In the genomic region with DNA sequence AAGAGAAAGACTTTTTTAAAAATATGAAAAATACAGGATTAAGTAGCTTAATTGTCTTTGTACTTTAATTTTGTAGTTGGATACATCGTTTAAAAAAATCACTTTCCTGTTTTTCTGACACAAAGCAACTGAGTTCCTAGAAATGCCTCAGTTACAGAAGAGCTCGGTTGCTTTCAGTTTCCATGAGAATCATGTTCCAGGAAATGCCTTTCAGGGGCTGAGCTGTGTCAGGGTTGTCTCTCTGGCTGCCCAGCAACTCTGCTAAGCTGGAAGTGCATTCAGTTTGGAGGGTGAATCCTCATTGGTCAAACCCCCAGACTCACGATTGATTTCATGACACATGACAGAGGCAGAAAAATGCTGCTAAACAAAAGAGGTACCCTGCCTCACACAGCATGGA, we compare ENCODE assay signal across 8 mouse cellular contexts. TPM values are rescaled to one million over a fixed set of nuclear protein-coding genes. Genes with fewer than 3 reads are reported as not detected.
DNase-seq lines count a peak whose midpoint lies in the region; ATAC-seq and TF ChIP-seq lines count a peak whose summit lies in the region.
"Not testable (repeated sequence)": the region's sequence is repeated elsewhere in the genome, so short reads cannot be mapped to it uniquely, and the experiment has no call there.
"Had no signal": no experiment of that assay in that cellular context is flagged by ENCODE, and none has a peak within 500 bp of the region (broad histone marks: within the 10 kb centered on the region; RNA-seq: fewer than 3 reads in every experiment).

No protein-coding gene starts in this region.

- H3K27ac ChIP-seq in heart, embryonic 12.5 days (ENCODE audit: poor library complexity, severe bottlenecking) = peak overlapping the region; percentile 77
- H3K27ac ChIP-seq in intestine, embryonic 14.5 days (ENCODE audit: low read depth) = peak overlapping the region; percentile 7; the same call in 1 of the 2 replicates
- peak overlapping the region; percentile 64 for H3K27ac ChIP-seq in layer of hippocampus, adult 2 months
- peak overlapping the region; percentile 54 for H3K27ac ChIP-seq in spleen, adult 2 months (ENCODE audit: insufficient read depth, low read length)

- 41% methylated on average over 3 of the region's 3 CpGs for WGBS in heart, embryonic 12.5 days
- 45% methylated on average over 3 of the region's 3 CpGs for WGBS in intestine, embryonic 14.5 days
- 7% methylated on average over 3 of the region's 3 CpGs for WGBS in spleen, adult 2 months

- ATAC-seq in heart, embryonic 12.5 days (ENCODE audit: insufficient number of reproducible peaks, low FRiP score) = peak; percentile 48; the same call in 1 of the 2 replicates
- not testable (repeated sequence) for ATAC-seq in intestine, embryonic 14.5 days (replicated peaks; ENCODE audit: low FRiP score, low TSS enrichment, low read depth)

- not testable (repeated sequence) for H3K4me1 ChIP-seq in heart, embryonic 12.5 days (replicated peaks); intestine, embryonic 14.5 days (replicated peaks; ENCODE audit: control insufficient read depth, insufficient read depth, low read length)
- H3K4me1 ChIP-seq in spleen, adult 2 months (ENCODE audit: control insufficient read depth, insufficient read depth, insufficient read length) = peaks cover 20% of the 10 kb centered on the region; the same call in 1 of the 2 replicates

- not testable (repeated sequence) for H3K9ac ChIP-seq in heart, embryonic 12.5 days; intestine, embryonic 14.5 days (ENCODE audit: low read length)

- not testable (repeated sequence) for H3K4me2 ChIP-seq in heart, embryonic 12.5 days; intestine, embryonic 14.5 days (ENCODE audit: low read length)

- H3K27me3 ChIP-seq in heart, embryonic 12.5 days (replicated peaks); intestine, embryonic 14.5 days (replicated peaks; ENCODE audit: control insufficient read depth, insufficient read depth, low read length); spleen, adult 2 months (ENCODE audit: control insufficient read depth, insufficient read depth, low read length): not testable (repeated sequence)

- DNase-seq in R1 (ENCODE audit: low read depth, low spot score) = peak; percentile 46
- DNase-seq in embryo, embryonic 10 days (ENCODE audit: low spot score) = peak; percentile 3
- DNase-seq in intestine, embryonic 14.5 days (ENCODE audit: low spot score); layer of hippocampus, adult 2 months (ENCODE audit: low spot score in 2 of 2); spleen, adult 2 months (ENCODE audit: low read depth in 1 of 2, low spot score in 2 of 2): not testable (repeated sequence)
- DNase-seq in lung, postnatal 25 days (ENCODE audit: low spot score) = peak; percentile 42

- H3K36me3 ChIP-seq in heart, embryonic 12.5 days; intestine, embryonic 14.5 days (ENCODE audit: control insufficient read depth, insufficient read depth, low read length); spleen, adult 2 months (ENCODE audit: control insufficient read depth, insufficient read depth, low read length): not testable (repeated sequence)

- not testable (repeated sequence) for TF ChIP-seq POLR2A in spleen, adult 2 months (IDR thresholded peaks at IDR 0.05; ENCODE audit: low read depth, low read length)

- H3K9me3 ChIP-seq in heart, embryonic 12.5 days (replicated peaks); intestine, embryonic 14.5 days (ENCODE audit: control insufficient read depth, low read length): not testable (repeated sequence)

- H3K4me3 ChIP-seq in heart, embryonic 12.5 days; intestine, embryonic 14.5 days (ENCODE audit: low read depth, low read length); layer of hippocampus, adult 2 months; spleen, adult 2 months (ENCODE audit: extremely low read depth, insufficient read depth, insufficient read length): not testable (repeated sequence)

- TF ChIP-seq CTCF in layer of hippocampus, adult 2 months (conservative IDR thresholded peaks at IDR 0.05); spleen, adult 2 months (IDR thresholded peaks at IDR 0.05; ENCODE audit: extremely low read depth, insufficient read depth, insufficient read length, insufficient replicate concordance): not testable (repeated sequence)

RNA-seq across cellular contexts. Expression of gene Gbp4, which starts 6.3 kb away (rescaled TPM):
- polyA plus RNA-seq in heart, embryonic 12.5 days (2016; fragmentation: Nextera tagmentation; extraction: Ambion mirVana) = 6.1 and 9.6 TPM in 2 replicates
- 1.1 and 1.2 TPM in 2 replicates for polyA plus RNA-seq in intestine, embryonic 14.5 days (2014; fragmentation: Nextera tagmentation; extraction: Ambion mirVana)
- 1 to 10 TPM; 1.0 to 1.7 TPM for total RNA-seq in layer of hippocampus, adult 2 months (2021)
- 21.3 and 30.8 TPM in 2 replicates for polyA plus RNA-seq in spleen, adult 2 months (2012; rRNA removed)

RNA-seq across cellular contexts. Expression of gene Gbp8, which starts 6.4 kb away (rescaled TPM):
- 1.4 and 1.8 TPM in 2 replicates for polyA plus RNA-seq in heart, embryonic 12.5 days (2016; fragmentation: Nextera tagmentation; extraction: Ambion mirVana)
- 1.6 and 2.4 TPM in 2 replicates for polyA plus RNA-seq in intestine, embryonic 14.5 days (2014; fragmentation: Nextera tagmentation; extraction: Ambion mirVana)
- under 1 TPM in 1 of 2 experiments, not detected in 1; 0.15 TPM for total RNA-seq in layer of hippocampus, adult 2 months (2021)
- 9.8 and 12.8 TPM in 2 replicates for polyA plus RNA-seq in spleen, adult 2 months (2012; rRNA removed)
- polyA plus RNA-seq: forebrain, embryonic 11.5 days had no signal

RNA-seq across cellular contexts. Expression of gene Gbp9, which starts 6.4 kb away (rescaled TPM):
- 4.4 and 4.6 TPM in 2 replicates for polyA plus RNA-seq in heart, embryonic 12.5 days (2016; fragmentation: Nextera tagmentation; extraction: Ambion mirVana)
- 2.9 and 3.3 TPM in 2 replicates for polyA plus RNA-seq in intestine, embryonic 14.5 days (2014; fragmentation: Nextera tagmentation; extraction: Ambion mirVana)
- total RNA-seq in layer of hippocampus, adult 2 months (2021) = 1 to 10 TPM; 1.3 to 2.2 TPM
- polyA plus RNA-seq in spleen, adult 2 months (2012; rRNA removed) = 10.8 and 15.7 TPM in 2 replicates

Comparison
In these comparisons a context has a peak if more than half of its experiments do, and no peak if none do; other contexts are left out.
1. H3K27ac ChIP-seq: peak in every context shown above with its lines; median percentile 77 in heart, embryonic 12.5 days; 64 in layer of hippocampus, adult 2 months; 54 in spleen, adult 2 months; 7 in intestine, embryonic 14.5 days.